Mouse (Mus musculus): Measurements from ENCODE around the gene Edem2. TPM values are rescaled to one million over a fixed set of nuclear protein-coding genes. Genes with fewer than 3 reads are reported as not detected.

Gene Edem2
- polyA plus RNA-seq (2015; fragmentation: Nextera tagmentation; extraction: Ambion mirVana), result 13.3 and 14.7 TPM in 2 replicates

DNA sequence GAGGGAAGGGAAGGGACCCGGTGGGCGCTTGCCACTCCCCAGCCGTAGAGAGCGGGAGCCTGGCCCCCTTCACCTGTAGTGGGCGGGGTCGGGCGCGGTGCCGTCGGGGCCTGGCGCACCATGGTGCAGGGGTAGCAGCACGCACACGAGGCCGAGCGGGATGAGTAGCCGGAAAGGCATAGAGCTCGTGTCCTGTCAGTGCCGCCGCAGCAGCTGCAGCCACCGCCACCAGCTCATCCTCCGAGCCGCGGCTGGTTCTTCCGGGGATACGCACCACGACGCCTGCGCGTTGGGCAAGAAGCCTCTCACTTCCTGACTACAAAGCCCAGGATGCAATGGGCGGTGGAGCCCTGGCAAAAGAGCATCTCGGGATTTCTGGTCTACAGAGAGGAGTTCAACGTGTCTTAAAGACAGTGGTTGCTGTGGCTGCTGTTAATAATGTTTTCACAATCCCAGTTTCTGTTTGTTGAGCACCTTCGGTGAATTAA, at the start of gene Edem2:
Gene Edem2, minus strand, starts transcription at position 318 of the 488 bp plus-strand sequence.

DNA sequence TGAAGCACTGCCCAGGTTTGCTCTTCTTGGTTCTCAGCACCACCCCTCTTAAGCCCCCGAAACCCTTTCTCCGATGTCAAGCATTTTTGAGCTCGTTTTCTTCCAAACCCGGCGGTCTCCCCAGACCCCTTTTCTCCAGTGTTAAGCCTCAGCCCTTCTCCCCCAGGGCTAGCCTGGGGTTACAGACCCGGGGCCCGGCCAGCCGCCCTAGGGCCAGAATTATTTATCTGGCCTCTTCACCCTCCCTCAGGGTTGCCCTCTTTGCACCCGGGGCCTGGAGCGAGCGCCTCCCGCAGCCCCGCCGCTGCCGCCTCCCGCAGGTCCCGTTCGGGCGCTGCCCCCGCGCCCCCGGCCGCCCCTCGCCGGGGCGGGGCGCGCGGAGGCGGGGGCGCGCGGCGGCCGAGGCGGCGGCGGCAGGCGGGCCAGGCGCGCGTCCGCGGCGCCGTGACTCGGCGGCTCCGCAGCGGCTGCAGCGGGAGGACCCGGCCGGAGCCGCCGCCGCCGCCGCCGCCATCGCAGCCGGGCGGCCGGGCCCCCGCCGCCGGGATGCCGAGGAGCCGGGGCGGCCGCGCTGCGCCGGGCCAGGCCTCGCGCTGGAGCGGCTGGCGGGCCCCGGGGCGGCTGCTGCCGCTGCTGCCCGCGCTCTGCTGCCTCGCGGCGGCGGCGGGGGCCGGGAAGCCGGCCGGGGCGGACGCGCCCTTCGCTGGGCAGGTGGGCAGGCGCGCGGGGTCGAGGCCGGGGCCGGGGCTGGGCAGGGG, 45.8 kb upstream of the Edem2 start, which contains the start of gene Mmp24:
Gene Mmp24, plus strand, starts transcription at position 416 of the 758 bp plus-strand sequence.

DNA sequence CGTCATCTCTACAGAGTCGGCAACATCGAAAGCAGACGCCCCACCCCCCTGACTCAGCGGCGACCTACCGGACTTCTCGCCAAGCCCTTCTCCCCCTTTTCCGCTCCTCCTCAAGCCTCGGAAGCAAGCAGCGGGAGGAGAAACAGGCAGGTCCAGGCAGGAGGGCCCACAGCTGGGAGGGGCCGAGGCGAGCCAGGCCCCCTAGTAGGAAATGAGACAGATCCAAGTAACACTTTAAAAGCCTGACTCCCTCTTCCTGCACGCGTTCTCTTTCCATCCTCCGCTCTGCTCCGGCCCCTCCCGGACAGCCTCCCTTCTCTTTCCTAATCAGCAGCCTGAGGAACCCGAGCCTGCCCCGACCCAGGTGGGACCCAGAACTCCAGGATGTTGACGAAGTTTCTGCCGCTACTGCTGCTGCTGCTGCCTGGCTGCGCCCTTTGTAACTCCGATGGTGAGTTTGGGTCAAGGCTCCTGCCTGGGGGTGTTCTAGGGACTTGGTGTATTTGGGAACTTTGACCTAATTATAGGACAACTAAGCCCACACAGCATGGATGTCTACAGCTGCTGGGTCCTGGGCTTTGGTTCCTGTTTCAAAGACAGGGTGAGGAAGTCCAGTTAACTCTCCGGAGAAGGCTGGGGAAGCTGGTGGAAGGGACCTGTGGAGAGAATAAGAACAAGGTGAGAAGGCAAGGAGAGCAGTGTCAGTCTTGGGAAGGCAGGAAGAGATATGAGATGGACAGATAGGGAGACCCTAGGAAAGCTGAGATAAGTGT, 21.9 kb upstream of the Edem2 start, which contains the start of gene Procr:
Gene Procr, plus strand, starts transcription at position 104 of the 773 bp plus-strand sequence.

DNA sequence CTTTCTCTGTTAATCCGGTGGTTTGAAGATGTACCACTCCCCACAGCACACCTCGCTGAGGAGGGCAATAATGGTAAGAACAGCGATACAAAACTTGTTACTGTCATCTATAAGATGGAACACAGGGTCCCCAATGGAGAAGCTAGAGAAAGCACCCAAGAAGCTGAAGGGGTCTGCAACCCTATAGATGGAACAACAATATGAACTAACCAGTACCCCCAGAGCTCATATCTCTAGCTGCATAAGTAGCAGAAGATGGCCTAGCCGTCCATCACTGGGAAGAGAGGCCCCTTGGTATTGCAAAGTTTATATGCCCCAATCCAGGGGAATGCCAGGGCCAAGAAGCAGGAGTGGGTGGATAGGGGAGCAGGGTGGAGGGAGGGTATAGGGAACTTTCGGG, 6.5 kb upstream of the Edem2 start, which contains the start of gene Gm17581:
Gene Gm17581, minus strand, starts transcription at position 101 of the 400 bp plus-strand sequence.

DNA sequence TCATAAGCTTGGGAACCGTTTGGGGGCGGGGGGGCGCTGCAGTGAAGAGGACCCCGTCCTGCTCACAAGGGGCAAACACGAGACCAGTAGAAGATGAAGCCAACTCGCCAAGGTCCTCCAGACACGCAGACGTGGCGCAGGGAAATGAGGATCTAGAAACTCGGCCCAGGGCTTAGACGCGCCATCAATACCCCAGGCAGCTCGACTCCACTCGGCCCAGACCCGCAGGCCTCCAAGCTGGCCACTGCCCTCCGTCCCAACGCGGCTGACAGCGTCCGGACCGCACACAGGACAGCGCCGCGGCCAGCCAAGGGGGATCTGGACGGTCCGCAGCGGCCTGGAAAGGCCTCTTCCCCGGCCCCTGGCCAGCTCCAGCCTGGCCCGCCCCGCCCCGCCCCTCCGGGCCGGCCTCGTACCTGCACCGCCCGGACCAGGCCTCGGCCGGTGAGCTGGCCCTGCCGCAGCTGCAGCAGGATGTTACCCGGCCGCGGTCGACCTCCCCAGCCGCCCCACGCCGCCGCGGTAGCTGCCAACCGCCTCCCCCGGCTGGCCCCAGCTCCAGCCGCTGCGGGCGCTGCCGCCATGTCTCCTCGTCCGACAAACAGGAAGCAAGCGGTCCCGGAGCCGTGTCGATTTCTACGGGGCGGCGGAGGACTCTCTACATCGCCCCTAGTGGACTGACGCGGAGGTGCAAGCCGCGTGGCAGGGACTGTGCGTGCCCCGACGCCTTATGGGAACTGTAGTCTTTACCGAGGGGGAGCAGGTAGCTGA, 37.4 kb downstream of the Edem2 start, which contains the start of gene Trpc4ap:
Gene Trpc4ap, minus strand, starts transcription at position 662 of the 771 bp plus-strand sequence.

Other genes starting within 250 kb of the Edem2 start
- gene Acss2, start 211.5 kb downstream of the Edem2 start, polyA plus RNA-seq (2015; fragmentation: Nextera tagmentation; extraction: Ambion mirVana), result 31.1 and 40.7 TPM in 2 replicates
- 2.3 and 2.8 TPM in 2 replicates for gene Ggt7, start 211.2 kb downstream of the Edem2 start, polyA plus RNA-seq (2015; fragmentation: Nextera tagmentation; extraction: Ambion mirVana)
- gene Gss, start 136.7 kb downstream of the Edem2 start, polyA plus RNA-seq (2015; fragmentation: Nextera tagmentation; extraction: Ambion mirVana), result 12.0 and 14.2 TPM in 2 replicates
- 2.0 and 2.3 TPM in 2 replicates for gene Myh7b, start 118.3 kb downstream of the Edem2 start, polyA plus RNA-seq (2015; fragmentation: Nextera tagmentation; extraction: Ambion mirVana)
- 82.1 and 83.6 TPM in 2 replicates for gene Trpc4ap, start 37.1 kb downstream of the Edem2 start, polyA plus RNA-seq (2015; fragmentation: Nextera tagmentation; extraction: Ambion mirVana)
- not detected in 2 replicates for gene Gm17581, start 6.4 kb upstream of the Edem2 start, polyA plus RNA-seq (2015; fragmentation: Nextera tagmentation; extraction: Ambion mirVana)
- gene Procr, start 21.6 kb upstream of the Edem2 start, polyA plus RNA-seq (2015; fragmentation: Nextera tagmentation; extraction: Ambion mirVana), result 9.4 and 10.1 TPM in 2 replicates
- gene Mmp24, start 45.9 kb upstream of the Edem2 start, polyA plus RNA-seq (2015; fragmentation: Nextera tagmentation; extraction: Ambion mirVana), result not detected in 2 replicates
- 15.3 and 20.0 TPM in 2 replicates for gene BC029722, start 90.0 kb upstream of the Edem2 start, polyA plus RNA-seq (2015; fragmentation: Nextera tagmentation; extraction: Ambion mirVana)
- gene Eif6, start 97.5 kb upstream of the Edem2 start, polyA plus RNA-seq (2015; fragmentation: Nextera tagmentation; extraction: Ambion mirVana), result 107 and 121 TPM in 2 replicates
- 0.04 and 0.18 TPM in 2 replicates for gene Fam83c, start 105.4 kb upstream of the Edem2 start, polyA plus RNA-seq (2015; fragmentation: Nextera tagmentation; extraction: Ambion mirVana)
- gene Uqcc1, start 200.8 kb upstream of the Edem2 start, polyA plus RNA-seq (2015; fragmentation: Nextera tagmentation; extraction: Ambion mirVana), result 73.2 and 74.7 TPM in 2 replicates
- gene Gm15557, start 211.3 kb upstream of the Edem2 start, polyA plus RNA-seq (2015; fragmentation: Nextera tagmentation; extraction: Ambion mirVana), result not detected in 2 replicates
- 0.10 and 0.35 TPM in 2 replicates for gene Gdf5, start 215.9 kb upstream of the Edem2 start, polyA plus RNA-seq (2015; fragmentation: Nextera tagmentation; extraction: Ambion mirVana)
- gene Cep250, start 227.0 kb upstream of the Edem2 start, polyA plus RNA-seq (2015; fragmentation: Nextera tagmentation; extraction: Ambion mirVana), result 4.7 and 5.8 TPM in 2 replicates